In genomic region chr6:125192016-125192714, GRCm38 (mm10) we compare ENCODE assay signal across 8 mouse cellular contexts. TPM values are rescaled to one million over a fixed set of nuclear protein-coding genes. Genes with fewer than 3 reads are reported as not detected.
DNase-seq lines count a peak whose midpoint lies in the region; ATAC-seq and TF ChIP-seq lines count a peak whose summit lies in the region.

No protein-coding gene starts in this region.

- WGBS in forebrain, embryonic 15.5 days: under 1% methylated on average over 34 of the region's 34 CpGs
- WGBS in lung, adult 2 months: under 1% methylated on average over 34 of the region's 34 CpGs

- no peak for TF ChIP-seq CTCF in lung, adult 2 months (IDR thresholded peaks at IDR 0.05; ENCODE audit: insufficient read depth, low read length)

- H3K27me3 ChIP-seq in forebrain, embryonic 15.5 days: no peaks in the 10 kb centered on the region

- H3K27ac ChIP-seq in forebrain, embryonic 15.5 days (replicated peaks): peak overlapping the region; percentile 100

- peaks cover 29% of the 10 kb centered on the region for H3K4me1 ChIP-seq in forebrain, embryonic 15.5 days
- H3K4me1 ChIP-seq in lung, adult 2 months (ENCODE audit: control insufficient read depth, insufficient read depth, low read length): no peaks in the 10 kb centered on the region; the same call in 1 of the 2 replicates

- peak overlapping the region; percentile 83 for H3K4me3 ChIP-seq in forebrain, embryonic 15.5 days
- H3K4me3 ChIP-seq in lung, adult 2 months (replicated peaks; ENCODE audit: extremely low read depth, low read depth, low read length): peak overlapping the region; percentile 89

- H3K36me3 ChIP-seq in forebrain, embryonic 15.5 days: peaks cover 33% of the 10 kb centered on the region

- ATAC-seq in forebrain, embryonic 15.5 days (replicated peaks): peak; percentile 94
- peak; percentile 73 for ATAC-seq in neutrophil, adult 5-6 weeks (ENCODE audit: extremely low read depth, insufficient number of reproducible peaks, low FRiP score, poor library complexity, severe bottlenecking)

- H3K9ac ChIP-seq in forebrain, embryonic 15.5 days (replicated peaks): peak overlapping the region; percentile 81

- peak; percentile 46; the same call in 1 of the 2 replicates for TF ChIP-seq POLR2A in lung, adult 2 months (IDR thresholded peaks at IDR 0.05; ENCODE audit: borderline replicate concordance, extremely low read depth, low read depth, low read length)

- no peaks in the 10 kb centered on the region for H3K9me3 ChIP-seq in forebrain, embryonic 15.5 days

- H3K4me2 ChIP-seq in forebrain, embryonic 15.5 days (replicated peaks): peak overlapping the region; percentile 77

- intact Hi-C loops in heart, postnatal 25 days (cut with DNase I): loop anchor here (2.0 kb wide), 1 partner anchor 23 kb away; the partner anchor contains the start of gene Vamp1

- peak; percentile 98 for DNase-seq in ES-CJ7 (ENCODE audit: low read depth, low spot score)
- DNase-seq in cerebellum, adult 11 months: peak; percentile 91
- DNase-seq in heart, postnatal 25 days (ENCODE audit: low spot score): peak; percentile 79
- peak; percentile 86 to 91 for DNase-seq in layer of hippocampus, adult 18-20 months (ENCODE audit: low spot score in 2 of 2)
- DNase-seq in lung, adult 2 months: peak; percentile 89
- DNase-seq in thymus, adult 18-20 months: peak; percentile 79 to 88

RNA-seq across cellular contexts. Expression of gene Mrpl51, which starts 0.6 kb away (rescaled TPM):
- 155 and 158 TPM in 2 replicates for polyA plus RNA-seq in forebrain, embryonic 15.5 days (2015; fragmentation: Nextera tagmentation; extraction: Ambion mirVana)
- total RNA-seq in heart, postnatal 25 days (2021): 100 to 1,000 TPM; 308 to 324 TPM
- total RNA-seq in layer of hippocampus, adult 18-20 months (2021): 10 to 100 TPM; 63.2 to 72.2 TPM
- 30.1 and 39.4 TPM in 2 replicates for polyA plus RNA-seq in lung, adult 2 months (2012; rRNA removed)
- total RNA-seq in neutrophil, adult 5-6 weeks (2017): 23.8 and 25.4 TPM in 2 replicates

RNA-seq across cellular contexts. Expression of gene Ncapd2, which starts 0.7 kb away (rescaled TPM):
- 98.5 and 99.5 TPM in 2 replicates for polyA plus RNA-seq in forebrain, embryonic 15.5 days (2015; fragmentation: Nextera tagmentation; extraction: Ambion mirVana)
- 10 to 100 TPM; 21.9 to 26.8 TPM for total RNA-seq in heart, postnatal 25 days (2021)
- total RNA-seq in layer of hippocampus, adult 18-20 months (2021): 10 to 100 TPM; 20.4 to 25.8 TPM
- 15.5 and 34.2 TPM in 2 replicates for polyA plus RNA-seq in lung, adult 2 months (2012; rRNA removed)
- total RNA-seq in neutrophil, adult 5-6 weeks (2017): 42.5 and 66.2 TPM in 2 replicates

RNA-seq across cellular contexts. Expression of gene Vamp1, which starts 23.2 kb away (rescaled TPM):
- polyA plus RNA-seq in forebrain, embryonic 15.5 days (2015; fragmentation: Nextera tagmentation; extraction: Ambion mirVana): 5.6 and 6.0 TPM in 2 replicates
- 1 to 10 TPM; 6.2 to 6.3 TPM for total RNA-seq in heart, postnatal 25 days (2021)
- total RNA-seq in layer of hippocampus, adult 18-20 months (2021): 10 to 100 TPM; 82.2 to 86.4 TPM
- polyA plus RNA-seq in lung, adult 2 months (2012; rRNA removed): 12.5 and 22.0 TPM in 2 replicates
- 56.0 and 57.8 TPM in 2 replicates for total RNA-seq in neutrophil, adult 5-6 weeks (2017)

RNA-seq across cellular contexts. Expression of gene Gapdh, which starts 25.9 kb away (rescaled TPM):
- polyA plus RNA-seq in forebrain, embryonic 15.5 days (2015; fragmentation: Nextera tagmentation; extraction: Ambion mirVana): 1,461 and 1,493 TPM in 2 replicates
- total RNA-seq in heart, postnatal 25 days (2021): 1,000 to 10,000 TPM; 4,843 to 4,911 TPM
- total RNA-seq in layer of hippocampus, adult 18-20 months (2021): 1,000 to 10,000 TPM; 2,555 to 2,598 TPM
- polyA plus RNA-seq in lung, adult 2 months (2012; rRNA removed): 1,317 and 1,826 TPM in 2 replicates
- total RNA-seq in neutrophil, adult 5-6 weeks (2017): 562 and 577 TPM in 2 replicates

RNA-seq across cellular contexts. Expression of gene Tapbpl, which starts 39.5 kb away (rescaled TPM):
- 3.0 and 3.2 TPM in 2 replicates for polyA plus RNA-seq in forebrain, embryonic 15.5 days (2015; fragmentation: Nextera tagmentation; extraction: Ambion mirVana)
- 1 to 10 TPM; 4.1 to 5.0 TPM for total RNA-seq in heart, postnatal 25 days (2021)
- total RNA-seq in layer of hippocampus, adult 18-20 months (2021): 1 to 10 TPM; 4.1 to 4.4 TPM
- polyA plus RNA-seq in lung, adult 2 months (2012; rRNA removed): 29.8 and 33.4 TPM in 2 replicates
- 22.1 and 24.0 TPM in 2 replicates for total RNA-seq in neutrophil, adult 5-6 weeks (2017)

Comparison
In these comparisons a context has a peak if more than half of its experiments do, and no peak if none do; other contexts are left out.
1. Peak in every context shown above with its lines: DNase-seq, ATAC-seq, H3K4me3 ChIP-seq and H3K27ac ChIP-seq.
2. RNA of gene Mrpl51, which starts 0.6 kb away (total RNA-seq): 308 to 324 TPM in heart, postnatal 25 days; 63.2 to 72.2 TPM in layer of hippocampus, adult 18-20 months and 23.8 to 25.4 TPM in neutrophil, adult 5-6 weeks; every median in the first group is over 4 times any median in the second.